Mouse (Mus musculus) G1E (cell line): ENCODE results near the gene Arhgef10l. TPM values are rescaled to one million over a fixed set of nuclear protein-coding genes. Genes with fewer than 3 reads are reported as not detected.

Experiments used
- ATAC-seq: 2 replicates; pipeline ENCODE4 v1.8.0; 2016; ENCODE audit warnings: mild to moderate bottlenecking; ENCODE audit not compliant: insufficient number of reproducible peaks, poor library complexity, low FRiP score, severe bottlenecking; ENCODE audit errors: extremely low read depth
- DNase-seq: peaks from one replicate; pipeline ENCODE4 v3.0.0; 2012; ENCODE audit warnings: low spot score
- H3K27me3 ChIP-seq: 2 replicates; pipeline ENCODE4 v1.6.1; 2012; ENCODE audit warnings: mild to moderate bottlenecking, low read length, inconsistent platforms; ENCODE audit not compliant: insufficient read depth
- H3K36me3 ChIP-seq: replicated peaks from 2 replicates; pipeline ENCODE3; 2012; ENCODE audit warnings: mild to moderate bottlenecking, inconsistent platforms
- H3K4me1 ChIP-seq: 2 replicates; pipeline ENCODE4 v1.6.1; 2012; ENCODE audit warnings: low read depth, low read length, inconsistent platforms, mixed read lengths; ENCODE audit not compliant: insufficient read depth
- H3K4me3 ChIP-seq: 2 replicates; pipeline ENCODE4 v1.5.1; 2012; ENCODE audit warnings: low read depth, mild to moderate bottlenecking, inconsistent platforms, low read length, moderate library complexity, mixed read lengths
- H3K9me3 ChIP-seq: replicated peaks from 2 replicates; pipeline ENCODE4 v1.6.1; 2012; ENCODE audit warnings: inconsistent platforms
- CTCF ChIP-seq: IDR thresholded peaks from 2 replicates; pipeline ENCODE4 v1.5.1; 2012; ENCODE audit warnings: low read depth, low read length, inconsistent platforms, mixed read lengths
- GATA1 ChIP-seq: IDR thresholded peaks from 2 replicates; pipeline ENCODE4 v1.6.1; 2012; ENCODE audit warnings: borderline replicate concordance, low read length, inconsistent platforms, mixed read lengths
- GATA2 ChIP-seq: IDR thresholded peaks from 2 replicates; pipeline ENCODE4 v1.6.1; 2012; ENCODE audit warnings: low read depth, low read length, inconsistent platforms, borderline replicate concordance
- POLR2AphosphoS5 ChIP-seq: IDR thresholded peaks from 2 replicates; pipeline ENCODE4 v1.6.1; 2012; ENCODE audit warnings: low read depth, low read length, inconsistent platforms; ENCODE audit not compliant: insufficient replicate concordance
- TAL1 ChIP-seq: conservative IDR thresholded peaks from 2 replicates; pipeline ENCODE4 v1.6.1; 2012; ENCODE audit warnings: low read depth, low read length, inconsistent platforms, mixed read lengths
- polyA plus RNA-seq: library from polyadenylated mRNA; stranded (reverse); fragments of >175 nt; gene quantifications from 2 replicates; pipeline ENCODE4 v1.2.3, GENCODE M21; 2012
- total RNA-seq, 2 experiments: library from RNA; stranded (forward) in 1 of 2; stranded (reverse) in 1 of 2; fragments of 200-1000 nt in 1 of 2; fragments of >200 nt in 1 of 2; fragmentation: Nextera tagmentation in 1 of 2; gene quantifications; 2 replicates each; pipeline ENCODE4 v1.2.3; 2014 to 2017

Arhgef10l gene
- total and polyA plus RNA-seq, 3 experiments = 24.7 to 32.6 (median 25.0) TPM

DNA sequence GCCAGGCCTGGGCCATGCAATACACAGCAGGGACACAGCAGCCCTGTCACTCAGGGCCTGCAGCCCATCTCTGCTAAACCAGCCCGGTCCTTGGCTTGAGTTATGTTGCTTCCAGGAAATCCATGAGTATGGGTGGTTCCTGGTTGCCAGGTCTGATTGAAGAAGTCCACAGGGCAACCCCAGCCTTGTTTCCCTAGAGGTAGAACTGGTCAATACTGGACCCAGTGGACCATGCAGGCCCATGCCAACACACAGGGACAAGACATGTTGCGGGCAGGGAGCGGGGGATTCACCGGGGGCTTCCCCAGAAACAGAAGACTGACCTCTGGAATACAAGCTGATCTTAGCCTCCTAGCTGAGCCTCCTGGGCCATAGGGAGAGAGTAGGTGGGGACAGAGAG, 142.9 kb downstream of the Arhgef10l start:
- Histone ChIP-seq H3K4me1 (no peaks in the 10 kb centered on the region), H3K36me3 (peaks cover 94% of the 10 kb centered on the region), H3K27me3 (no peaks in the 10 kb centered on the region), H3K9me3 (no peaks in the 10 kb centered on the region), H3K4me3 (no peak overlapping the region)
- no peak for DNase-seq
- TF ChIP-seq CTCF (no peak), GATA1 (no peak), TAL1 (no peak), POLR2AphosphoS5 (no peak), GATA2 (no peak)
- ATAC-seq = no peak

DNA sequence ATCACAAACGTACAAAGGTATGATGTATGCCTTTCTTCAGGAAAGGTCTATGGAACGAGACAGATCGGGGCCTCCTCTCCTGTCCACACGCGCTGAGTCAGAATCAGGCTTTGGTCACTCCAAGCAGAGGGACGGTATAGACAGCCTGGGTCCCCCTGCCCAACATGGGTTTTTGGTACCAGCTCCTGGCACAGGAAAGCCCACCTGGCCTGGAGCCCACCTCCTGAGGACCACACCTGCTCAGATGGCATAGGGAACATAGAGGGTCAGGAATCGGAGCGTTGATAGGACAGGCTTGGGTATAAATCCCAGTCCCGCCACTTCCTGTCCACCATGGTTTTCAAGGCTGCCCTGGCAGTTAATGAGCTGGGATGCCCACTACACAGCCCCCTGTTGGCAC, 145.1 kb downstream of the Arhgef10l start:
- Histone ChIP-seq H3K36me3 (peaks cover 95% of the 10 kb centered on the region), H3K4me3 (no peak overlapping the region), H3K9me3 (no peaks in the 10 kb centered on the region), H3K27me3 (no peaks in the 10 kb centered on the region), H3K4me1 (no peaks in the 10 kb centered on the region)
- DNase-seq (no peak), ATAC-seq (no peak)
- TF ChIP-seq TAL1 = no peak
- no peak for TF ChIP-seq GATA1
- TF ChIP-seq GATA2 = no peak
- TF ChIP-seq CTCF = no peak
- no peak for TF ChIP-seq POLR2AphosphoS5

DNA sequence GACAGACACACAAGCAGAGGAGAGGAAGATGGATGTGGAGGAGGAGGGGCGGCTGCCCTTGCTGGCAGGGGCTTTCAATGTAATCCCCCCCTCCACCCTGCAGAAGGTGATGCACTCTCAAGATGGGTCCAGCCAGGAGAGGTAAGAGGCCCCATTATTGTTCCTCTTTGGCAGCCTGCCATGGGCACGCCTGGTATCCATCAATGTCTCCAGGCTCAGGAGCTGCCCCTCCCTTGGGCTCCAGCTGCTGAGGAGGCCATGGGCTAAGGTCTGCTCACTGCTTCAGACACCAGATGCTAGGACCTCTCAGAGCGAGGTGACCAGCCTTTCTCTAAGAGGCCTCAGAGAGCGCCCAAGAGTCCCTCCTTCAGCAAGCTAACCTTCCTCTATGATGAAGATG, 152.0 kb downstream of the Arhgef10l start:
- Histone ChIP-seq H3K9me3 (peaks cover 6% of the 10 kb centered on the region), H3K4me1 (no peaks in the 10 kb centered on the region), H3K27me3 (no peaks in the 10 kb centered on the region), H3K36me3 (peaks cover 62% of the 10 kb centered on the region), H3K4me3 (no peak overlapping the region)
- TF ChIP-seq TAL1 = no peak
- DNase-seq = no peak
- no peak for ATAC-seq

DNA sequence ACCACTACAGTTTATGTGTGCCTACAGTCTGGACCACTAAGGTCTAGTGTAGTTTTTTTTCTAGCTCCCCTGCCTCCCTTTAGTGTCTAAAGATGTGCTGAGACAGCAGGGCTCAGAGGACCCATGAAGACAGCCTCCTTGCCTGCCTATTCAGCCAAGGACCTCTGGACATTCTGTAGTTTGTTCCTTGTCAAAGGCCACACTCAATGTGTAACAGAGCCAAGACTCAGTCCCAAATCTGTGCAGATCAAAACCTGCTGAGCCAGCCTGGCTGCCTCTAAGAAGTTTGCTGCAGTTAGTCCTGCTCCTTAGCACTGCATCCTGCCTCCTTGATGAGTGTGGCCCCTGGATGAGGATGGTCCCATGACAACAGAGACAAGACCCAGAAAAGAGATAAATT, 156.0 kb downstream of the Arhgef10l start:
- DNase-seq = no peak
- Histone ChIP-seq H3K4me3 (no peak overlapping the region), H3K36me3 (peaks cover 26% of the 10 kb centered on the region), H3K27me3 (no peaks in the 10 kb centered on the region), H3K9me3 (peaks cover 20% of the 10 kb centered on the region), H3K4me1 (no peaks in the 10 kb centered on the region)
- no peak for TF ChIP-seq POLR2AphosphoS5
- TF ChIP-seq GATA2 = no peak
- ATAC-seq = no peak

DNA sequence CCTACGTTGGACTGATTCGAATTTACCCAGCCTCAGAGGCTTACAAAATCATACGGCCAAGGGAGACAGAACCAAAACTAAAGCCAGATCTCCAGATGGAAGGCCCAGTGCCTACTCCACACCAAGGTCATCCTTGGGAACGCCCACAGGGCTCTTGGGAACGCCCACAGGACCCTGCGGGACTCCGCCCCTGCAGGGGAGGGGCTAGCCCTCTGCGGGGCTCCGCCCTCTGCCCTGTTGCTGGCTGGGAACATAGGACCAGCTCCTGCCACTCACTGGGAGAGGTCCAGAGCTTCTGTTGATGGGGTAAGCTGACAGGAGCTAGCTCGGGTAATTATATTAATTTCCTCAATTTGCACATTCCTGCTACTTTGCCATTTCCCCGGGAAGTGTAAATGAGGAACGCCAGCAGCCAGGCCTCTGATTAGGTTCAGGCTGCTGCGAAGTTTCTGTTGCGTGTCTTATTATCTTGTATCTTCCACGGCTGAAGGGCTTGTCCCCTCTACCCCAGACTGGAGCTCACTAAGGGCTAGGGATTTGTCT, 158.6 kb downstream of the Arhgef10l start:
- Histone ChIP-seq H3K27me3 (no peaks in the 10 kb centered on the region), H3K36me3 (peaks cover under 1% of the 10 kb centered on the region), H3K4me1 (no peaks in the 10 kb centered on the region), H3K9me3 (peaks cover 35% of the 10 kb centered on the region), H3K4me3 (no peak overlapping the region)
- DNase-seq = no peak
- no peak for ATAC-seq
- TF ChIP-seq CTCF (no peak), TAL1 (no peak), GATA2 (no peak), POLR2AphosphoS5 (no peak), GATA1 (no peak)

DNA sequence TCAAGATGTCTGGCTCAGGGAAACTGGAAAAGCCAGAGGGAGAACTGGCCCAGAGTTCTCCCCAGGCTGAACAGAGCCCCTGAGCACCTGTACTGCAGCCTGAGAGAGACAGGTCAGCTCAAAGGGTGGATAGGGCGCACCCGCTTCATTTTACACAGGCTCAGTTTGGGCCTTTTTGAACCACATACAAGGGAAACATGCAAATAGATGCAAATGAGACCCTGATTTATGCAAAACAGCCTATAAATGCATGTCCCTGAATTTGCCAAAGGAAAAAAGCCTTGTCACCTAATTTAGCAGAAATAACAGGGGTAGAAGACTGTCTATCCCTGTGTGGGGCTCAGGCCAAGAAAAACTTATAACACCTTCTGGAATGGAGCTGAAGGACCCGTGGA, 160.2 kb downstream of the Arhgef10l start:
- Histone ChIP-seq H3K9me3 (peaks cover 49% of the 10 kb centered on the region), H3K27me3 (no peaks in the 10 kb centered on the region), H3K4me1 (no peaks in the 10 kb centered on the region), H3K4me3 (no peak overlapping the region), H3K36me3 (no peaks in the 10 kb centered on the region)
- DNase-seq = no peak
- TF ChIP-seq CTCF (no peak), POLR2AphosphoS5 (no peak), TAL1 (no peak), GATA2 (no peak), GATA1 (no peak)
- ATAC-seq = no peak

DNA sequence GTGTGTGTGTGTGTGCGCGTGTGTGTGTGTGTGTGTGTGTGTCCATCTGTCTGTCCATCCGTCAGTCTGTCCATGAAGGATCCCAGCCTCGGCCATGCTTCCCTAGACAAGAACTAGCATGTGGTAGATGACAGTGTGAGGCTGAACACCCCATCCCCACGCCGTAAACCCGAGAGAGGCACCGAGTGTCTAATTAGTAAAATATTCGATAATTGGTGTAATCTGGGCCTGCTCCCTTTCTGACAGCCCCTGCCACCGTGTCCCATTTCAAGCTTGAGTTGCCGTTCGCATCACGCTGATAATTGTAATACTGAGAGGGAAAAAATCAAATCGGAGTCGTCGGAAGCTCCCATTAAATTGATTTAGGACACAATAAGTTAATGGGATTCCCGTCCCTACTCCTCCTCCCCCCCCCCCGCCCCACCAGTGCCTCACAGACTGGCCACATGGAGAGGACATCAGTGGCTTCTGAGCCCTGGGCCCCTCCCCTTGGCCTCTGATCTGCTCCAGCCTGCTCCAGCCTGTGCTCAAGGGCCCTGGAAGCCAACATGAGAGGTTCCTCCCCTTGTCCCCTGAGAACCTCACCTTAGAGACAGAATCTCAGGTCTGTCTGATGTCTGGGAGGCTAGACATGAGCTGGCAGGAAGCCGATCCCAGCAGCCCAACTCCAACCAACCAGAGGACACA, 160.7 kb downstream of the Arhgef10l start:
- H3K4me1 ChIP-seq = no peaks in the 10 kb centered on the region
- H3K36me3 ChIP-seq = no peaks in the 10 kb centered on the region
- H3K27me3 ChIP-seq = no peaks in the 10 kb centered on the region
- peaks cover 54% of the 10 kb centered on the region for H3K9me3 ChIP-seq
- ATAC-seq = no peak
- no peak overlapping the region for H3K4me3 ChIP-seq
- DNase-seq = no peak
- TF ChIP-seq POLR2AphosphoS5 (no peak), GATA2 (no peak), CTCF (no peak), TAL1 (no peak), GATA1 (no peak)
